Mouse (Mus musculus) urinary bladder, postnatal 0 days (tissue): ENCODE data around the gene Hba-x. TPM values are rescaled to one million over a fixed set of nuclear protein-coding genes. Genes with fewer than 3 reads are reported as not detected.

Experiments used
- polyA plus RNA-seq: library from polyadenylated mRNA; unstranded; fragments of >200 nt; fragmentation: Nextera tagmentation; extraction: Ambion mirVana; gene quantifications from 2 replicates; pipeline ENCODE4 v1.2.1, GENCODE M21; 2015

The Hba-x gene
- 0.87 and 2.7 TPM in 2 replicates for polyA plus RNA-seq

DNA sequence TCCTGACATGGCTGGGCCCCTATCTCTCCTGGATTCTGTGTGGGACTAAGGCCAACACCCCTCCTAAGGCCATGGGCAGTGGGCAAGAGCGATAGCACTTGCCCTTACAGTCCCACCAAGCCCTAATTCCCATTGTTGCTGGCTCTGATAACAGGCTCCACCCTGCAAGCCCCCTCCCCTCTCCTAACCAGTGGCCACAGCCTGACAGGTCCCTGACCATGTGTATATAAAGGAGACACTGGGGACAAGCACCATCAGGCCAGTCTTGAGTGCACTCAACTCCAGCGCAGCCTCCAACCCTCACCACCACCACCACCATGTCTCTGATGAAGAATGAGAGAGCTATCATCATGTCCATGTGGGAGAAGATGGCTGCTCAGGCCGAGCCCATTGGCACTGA lies at the start of gene Hba-x:
TSS of gene Hba-x (plus strand) at position 54 of the 400 bp plus-strand sequence.

DNA sequence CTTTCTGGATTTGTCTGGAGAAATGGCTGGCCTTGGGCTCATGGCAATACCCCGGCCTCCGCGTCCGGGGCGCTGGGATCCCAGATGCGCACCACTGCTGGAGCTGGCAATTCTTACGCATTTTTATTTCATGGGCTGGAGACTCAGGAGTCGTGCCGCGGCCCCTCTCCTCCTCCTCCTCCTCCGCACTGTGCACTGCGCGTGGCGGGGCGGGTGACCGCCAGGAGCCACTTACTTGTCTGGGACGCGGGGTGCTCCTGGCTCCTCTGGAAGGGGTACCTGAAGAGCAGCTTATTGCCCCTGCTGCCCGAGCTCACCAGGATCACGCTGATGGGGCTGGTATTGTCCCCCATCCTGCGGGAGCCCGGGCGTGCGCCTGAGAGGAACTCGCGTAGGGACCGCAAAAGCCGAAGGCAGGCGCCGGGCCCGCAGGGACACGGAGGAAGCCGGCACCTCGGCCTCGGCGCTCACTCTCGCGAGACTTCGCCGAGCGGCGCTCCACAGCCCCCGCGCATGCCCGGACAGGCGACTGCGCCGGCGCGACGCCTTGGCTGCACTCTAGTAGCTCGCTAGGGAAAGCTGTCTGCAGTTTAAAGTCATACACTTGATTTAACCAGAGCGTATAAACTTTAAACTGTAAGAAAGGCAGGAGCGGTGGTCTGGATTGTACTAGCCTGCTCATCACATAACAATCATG lies 8.9 kb upstream of the Hba-x start, which contains the start of gene Nprl3:
TSS of gene Nprl3 (minus strand) at position 520 of the 697 bp plus-strand sequence.

DNA sequence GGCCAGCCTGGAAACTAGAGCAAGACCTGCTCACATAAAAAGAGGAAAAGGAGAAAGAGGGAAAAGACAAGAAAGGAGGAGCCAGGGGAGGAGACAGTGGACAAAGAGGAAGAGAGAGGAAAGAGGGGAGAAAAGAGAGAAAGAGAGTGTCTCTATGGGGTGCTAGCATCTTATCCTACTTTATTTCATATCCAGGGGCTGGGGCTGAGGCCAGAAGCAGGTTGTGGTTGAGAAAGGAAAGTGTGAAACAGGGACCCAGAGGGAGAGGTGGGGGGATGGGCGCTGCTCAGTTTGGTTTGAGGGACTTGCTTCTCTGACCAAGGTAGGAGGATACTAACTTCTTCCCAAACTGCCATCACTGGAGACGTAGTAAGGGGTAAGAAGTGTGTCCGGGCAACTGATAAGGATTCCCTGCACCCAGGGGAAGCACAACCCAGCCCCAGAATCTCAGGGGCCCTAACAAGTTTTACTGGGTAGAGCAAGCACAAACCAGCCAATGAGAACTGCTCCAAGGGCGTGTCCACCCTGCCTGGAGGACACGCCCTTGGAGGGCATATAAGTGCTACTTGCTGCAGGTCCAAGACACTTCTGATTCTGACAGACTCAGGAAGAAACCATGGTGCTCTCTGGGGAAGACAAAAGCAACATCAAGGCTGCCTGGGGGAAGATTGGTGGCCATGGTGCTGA lies 7.0 kb downstream of the Hba-x start, which contains the start of gene Hba-a1:
TSS of gene Hba-a1 (plus strand) at position 421 of the 687 bp plus-strand sequence.

GRCm38 (mm10) chr11:32286695-32287492 lies 10.7 kb downstream of the Hba-x start, which contains the start of gene Hbq1b:
Gene Hbq1b, plus strand, starts transcription at chr11:32286965.

DNA sequence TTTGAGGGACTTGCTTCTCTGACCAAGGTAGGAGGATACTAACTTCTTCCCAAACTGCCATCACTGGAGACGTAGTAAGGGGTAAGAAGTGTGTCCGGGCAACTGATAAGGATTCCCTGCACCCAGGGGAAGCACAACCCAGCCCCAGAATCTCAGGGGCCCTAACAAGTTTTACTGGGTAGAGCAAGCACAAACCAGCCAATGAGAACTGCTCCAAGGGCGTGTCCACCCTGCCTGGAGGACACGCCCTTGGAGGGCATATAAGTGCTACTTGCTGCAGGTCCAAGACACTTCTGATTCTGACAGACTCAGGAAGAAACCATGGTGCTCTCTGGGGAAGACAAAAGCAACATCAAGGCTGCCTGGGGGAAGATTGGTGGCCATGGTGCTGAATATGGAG lies 20.0 kb downstream of the Hba-x start, which contains the start of gene Hba-a2:
TSS of gene Hba-a2 (plus strand) at position 287 of the 400 bp plus-strand sequence.

DNA sequence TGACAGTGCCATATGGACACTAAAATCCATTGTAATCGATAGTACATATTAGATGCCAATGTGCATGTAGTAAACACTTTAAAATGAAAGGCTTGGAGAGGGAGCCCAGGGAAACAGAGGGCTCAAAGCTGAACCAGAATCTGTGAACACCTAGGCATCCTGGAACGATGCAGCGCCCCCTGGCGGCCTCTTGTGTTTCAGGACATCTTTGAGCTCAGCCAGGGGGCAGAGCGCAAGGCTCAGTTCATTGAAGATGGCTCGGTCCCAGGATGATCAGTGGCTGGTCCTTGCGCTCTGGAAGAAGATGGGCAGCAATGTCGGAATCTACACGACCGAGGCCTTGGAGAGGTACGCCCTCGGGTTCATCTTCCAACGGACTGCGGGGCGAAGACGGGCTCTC lies 23.7 kb downstream of the Hba-x start, which contains the start of gene Hbq1a:
TSS of gene Hbq1a (plus strand) at position 205 of the 400 bp plus-strand sequence.

Other genes starting within 250 kb of the Hba-x start
- gene Il9r, start 76.1 kb upstream of the Hba-x start, polyA plus RNA-seq, result 0.10 TPM in 1 of 2 replicates, not detected in the other
- 28.1 and 28.8 TPM in 2 replicates for gene Snrnp25, start 71.0 kb upstream of the Hba-x start, polyA plus RNA-seq
- gene Rhbdf1, start 54.1 kb upstream of the Hba-x start, polyA plus RNA-seq, result 63.6 and 70.8 TPM in 2 replicates
- gene Mpg, start 49.9 kb upstream of the Hba-x start, polyA plus RNA-seq, result 20.0 and 25.8 TPM in 2 replicates
- 28.2 and 30.8 TPM in 2 replicates for gene Nprl3, start 8.7 kb upstream of the Hba-x start, polyA plus RNA-seq
- gene Hba-a1, start 7.1 kb downstream of the Hba-x start, polyA plus RNA-seq, result 4,399 and 13,070 TPM in 2 replicates
- 0.58 and 1.7 TPM in 2 replicates for gene Hbq1b, start 10.6 kb downstream of the Hba-x start, polyA plus RNA-seq
- gene Hba-a2, start 20.1 kb downstream of the Hba-x start, polyA plus RNA-seq, result 10,427 and 30,164 TPM in 2 replicates
- 1.2 TPM in 1 of 2 replicates, not detected in the other for gene Hbq1a, start 23.7 kb downstream of the Hba-x start, polyA plus RNA-seq
- gene Sh3pxd2b, start 71.4 kb downstream of the Hba-x start, polyA plus RNA-seq, result 6.8 and 7.2 TPM in 2 replicates
- 27.4 and 33.6 TPM in 2 replicates for gene Ubtd2, start 179.0 kb downstream of the Hba-x start, polyA plus RNA-seq